9 mouse cellular contexts compared by ENCODE assay signal in the genomic region with DNA sequence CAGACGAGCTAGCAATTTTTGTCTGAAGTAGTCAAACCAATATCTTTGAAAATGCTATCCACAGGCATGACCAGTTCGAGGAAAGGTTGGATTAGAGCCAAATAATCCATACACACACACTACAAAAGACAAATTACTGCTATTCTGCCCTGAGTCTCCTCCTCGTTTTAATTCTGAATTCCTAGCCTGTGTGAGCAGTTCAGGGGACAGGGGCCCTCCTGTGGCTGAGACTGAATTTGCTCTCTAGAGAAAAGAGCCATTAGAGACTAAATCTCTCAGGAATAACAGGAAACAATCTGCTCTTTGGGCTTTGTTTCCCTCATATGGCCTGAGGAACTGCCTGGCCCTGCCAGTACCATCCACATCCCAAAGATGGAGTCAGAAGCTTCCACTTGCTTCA. TPM values are rescaled to one million over a fixed set of nuclear protein-coding genes. Genes with fewer than 3 reads are reported as not detected.
A peak's percentile ranks its signal among the peaks of the same experiment; 100 is the strongest.
DNase-seq lines count a peak whose midpoint lies in the region; ATAC-seq and TF ChIP-seq lines count a peak whose summit lies in the region.
"Had no signal": no experiment of that assay in that cellular context is flagged by ENCODE, and none has a peak within 500 bp of the region (broad histone marks: within the 10 kb centered on the region; RNA-seq: fewer than 3 reads in every experiment).

No protein-coding gene starts in this region.

- intact Hi-C loops in heart, adult 2 months (cut with DNase I), result loop anchor here (1.0 to 5.0 kb wide), 3 partner anchors 43 to 223 kb away; no protein-coding TSS in a partner anchor
- intact Hi-C loops in heart, postnatal 25 days (cut with DNase I), result loop anchor here (5.0 kb wide), 3 partner anchors 71 to 241 kb away; no protein-coding TSS in a partner anchor

- H3K4me2 ChIP-seq in liver, embryonic 11.5 days, result no peak overlapping the region
- no peak overlapping the region for H3K4me2 ChIP-seq in CH12.LX (ENCODE audit: insufficient read depth, low read depth, poor library complexity, severe bottlenecking)
- H3K4me2 ChIP-seq in hindbrain, postnatal 0 days (ENCODE audit: low read depth, low read length), result no peak overlapping the region
- H3K4me2 ChIP-seq: heart, embryonic 15.5 days had no signal

- H3K9ac ChIP-seq in heart, adult 2 months (ENCODE audit: low read depth, low read length), result no peak overlapping the region
- H3K9ac ChIP-seq in liver, adult 2 months (ENCODE audit: low read depth, low read length), result no peak overlapping the region
- no peak overlapping the region for H3K9ac ChIP-seq in liver, embryonic 11.5 days (ENCODE audit: low read depth, low read length)
- peak overlapping the region; percentile 21; the same call in 1 of the 2 replicates for H3K9ac ChIP-seq in CH12.LX (ENCODE audit: insufficient read depth, low read depth)
- no peak overlapping the region for H3K9ac ChIP-seq in hindbrain, postnatal 0 days (replicated peaks; ENCODE audit: low read length)
- H3K9ac ChIP-seq: heart, embryonic 15.5 days had no signal

- ATAC-seq in liver, embryonic 11.5 days (replicated peaks; ENCODE audit: low FRiP score), result no peak
- ATAC-seq in hindbrain, postnatal 0 days, result no peak

- in situ Hi-C loops in CH12.LX (cut with MboI; ENCODE audit: low pct_ligation_motif_present, low pct_unique_long_range_greater_than_20kb, low sequenced_read_pairs), result no loop called here

- peak; percentile 49; the same call in 1 of the 2 replicates for TF ChIP-seq EP300 in heart, adult 2 months (IDR thresholded peaks at IDR 0.05; ENCODE audit: insufficient read depth, low read depth, low read length)
- no peak for TF ChIP-seq EP300 in CH12.LX (IDR thresholded peaks at IDR 0.05; ENCODE audit: low read length)

- peaks cover 36% of the 10 kb centered on the region for H3K4me1 ChIP-seq in heart, adult 2 months (ENCODE audit: control insufficient read depth, insufficient read depth, low read length)
- H3K4me1 ChIP-seq in liver, adult 2 months (ENCODE audit: control insufficient read depth, insufficient read depth, low read length), result no peaks in the 10 kb centered on the region
- no peaks in the 10 kb centered on the region for H3K4me1 ChIP-seq in liver, embryonic 11.5 days (replicated peaks; ENCODE audit: control insufficient read depth, insufficient read depth, low read length)
- peaks cover 36 to 75% of the 10 kb centered on the region in 2 experiments for H3K4me1 ChIP-seq in CH12.LX (ENCODE audit: control insufficient read depth in 1 of 2, insufficient read depth in 2 of 2)
- H3K4me1 ChIP-seq in hindbrain, postnatal 0 days (ENCODE audit: insufficient read depth, low read length), result 0 out of 2 replicates have a peak, but pooled peaks cover 3% of the 10 kb centered on the region

- TF ChIP-seq RAD21 in CH12.LX (IDR thresholded peaks at IDR 0.05; ENCODE audit: low read depth, low read length), result peak; percentile 55

- TF ChIP-seq CTCF in heart, adult 2 months (IDR thresholded peaks at IDR 0.05), result peak; percentile 80
- TF ChIP-seq CTCF in liver, adult 2 months (IDR thresholded peaks at IDR 0.05; ENCODE audit: low read depth, low read length), result peak; percentile 26; the same call in 1 of the 2 replicates
- TF ChIP-seq CTCF in CH12.LX (conservative IDR thresholded peaks at IDR 0.05 in 1 of 2, IDR thresholded peaks at IDR 0.05 in 1 of 2; ENCODE audit: low read depth in 2 of 2, low read length in 2 of 2), result peak in 1 of 2 experiments; percentile 52; a peak in 2 of 4 replicates
- TF ChIP-seq CTCF in hindbrain, postnatal 0 days (IDR thresholded peaks at IDR 0.05; ENCODE audit: low read depth), result peak; percentile 60

- dilution Hi-C loops in CH12.LX (cut with MboI; ENCODE audit: extremely low pct_ligation_motif_present, extremely low pct_unique_long_range_greater_than_20kb, low sequenced_read_pairs), result no loop called here

- no peaks in the 10 kb centered on the region for H3K27me3 ChIP-seq in heart, adult 2 months (ENCODE audit: control insufficient read depth, insufficient read depth, low read length)
- peaks cover 5% of the 10 kb centered on the region; the same call in 1 of the 2 replicates for H3K27me3 ChIP-seq in liver, adult 2 months (ENCODE audit: control insufficient read depth, insufficient read depth, low read length)
- peaks cover 23% of the 10 kb centered on the region for H3K27me3 ChIP-seq in liver, embryonic 11.5 days (replicated peaks; ENCODE audit: control insufficient read depth, insufficient read depth, low read length)
- no peaks in the 10 kb centered on the region for H3K27me3 ChIP-seq in CH12.LX (replicated peaks)
- H3K27me3 ChIP-seq in hindbrain, postnatal 0 days (ENCODE audit: insufficient read depth, low read length), result no peaks in the 10 kb centered on the region; the same call in 1 of the 2 replicates
- H3K27me3 ChIP-seq: heart, embryonic 15.5 days had no signal

- H3K36me3 ChIP-seq in heart, adult 2 months (ENCODE audit: control insufficient read depth, insufficient read depth, low read length), result no peaks in the 10 kb centered on the region; the same call in 1 of the 2 replicates
- H3K36me3 ChIP-seq in liver, adult 2 months (ENCODE audit: control insufficient read depth, insufficient read depth, low read length), result no peaks in the 10 kb centered on the region
- H3K36me3 ChIP-seq in liver, embryonic 11.5 days (ENCODE audit: control insufficient read depth, insufficient read depth, low read length), result no peaks in the 10 kb centered on the region
- H3K36me3 ChIP-seq in CH12.LX (replicated peaks in 1 of 2; ENCODE audit: control insufficient read depth in 1 of 2, insufficient read depth in 1 of 2, low read length in 1 of 2), result peaks cover 39 to 67% of the 10 kb centered on the region in 2 experiments
- H3K36me3 ChIP-seq in hindbrain, postnatal 0 days (ENCODE audit: insufficient read depth, low read length), result no peaks in the 10 kb centered on the region
- H3K36me3 ChIP-seq: heart, embryonic 15.5 days had no signal

- peaks cover 7% of the 10 kb centered on the region for H3K79me2 ChIP-seq in heart, adult 2 months (replicated peaks; ENCODE audit: control insufficient read depth, insufficient read depth, low read length)
- 0 out of 2 replicates have a peak, but pooled peaks cover 4% of the 10 kb centered on the region for H3K79me2 ChIP-seq in liver, adult 2 months (ENCODE audit: control insufficient read depth, insufficient read depth, low read length)
- peaks cover 66% of the 10 kb centered on the region for H3K79me2 ChIP-seq in CH12.LX (replicated peaks; ENCODE audit: control insufficient read depth, extremely low read depth, insufficient read depth, poor library complexity, severe bottlenecking)

- no peak overlapping the region for H3K4me3 ChIP-seq in heart, adult 2 months
- no peak overlapping the region for H3K4me3 ChIP-seq in liver, adult 2 months (ENCODE audit: insufficient read depth, low read depth, low read length)
- no peak overlapping the region for H3K4me3 ChIP-seq in liver, embryonic 11.5 days (ENCODE audit: low read depth, low read length)
- no peak overlapping the region for H3K4me3 ChIP-seq in CH12.LX (replicated peaks in 1 of 3; ENCODE audit: low read depth in 2 of 3, low read length in 2 of 3, poor library complexity in 1 of 3)
- no peak overlapping the region for H3K4me3 ChIP-seq in hindbrain, postnatal 0 days (ENCODE audit: low read length)
- H3K4me3 ChIP-seq: heart, embryonic 15.5 days had no signal

- WGBS in heart, adult 2 months, result 44% methylated on average over 3 of the region's 3 CpGs
- WGBS in liver, adult 2 months, result 40% methylated on average over 3 of the region's 3 CpGs
- 49% methylated on average over 3 of the region's 3 CpGs for WGBS in liver, embryonic 11.5 days
- 41% methylated on average over 3 of the region's 3 CpGs for WGBS in hindbrain, postnatal 0 days

- no peaks in the 10 kb centered on the region for H3K9me3 ChIP-seq in liver, embryonic 11.5 days (ENCODE audit: control insufficient read depth, low read length)
- no peaks in the 10 kb centered on the region for H3K9me3 ChIP-seq in CH12.LX (replicated peaks; ENCODE audit: low read length)
- no peaks in the 10 kb centered on the region for H3K9me3 ChIP-seq in hindbrain, postnatal 0 days (ENCODE audit: low read length)
- H3K9me3 ChIP-seq: heart, embryonic 15.5 days had no signal

- H3K27ac ChIP-seq in heart, adult 2 months, result no peak overlapping the region; the same call in 1 of the 2 replicates
- H3K27ac ChIP-seq in liver, adult 2 months (replicated peaks; ENCODE audit: insufficient read depth, low read depth, low read length), result no peak overlapping the region
- H3K27ac ChIP-seq in liver, embryonic 11.5 days (ENCODE audit: low read depth, low read length), result no peak overlapping the region
- H3K27ac ChIP-seq in CH12.LX (ENCODE audit: insufficient read depth, low read depth), result peak overlapping the region; percentile 52
- no peak overlapping the region for H3K27ac ChIP-seq in hindbrain, postnatal 0 days
- H3K27ac ChIP-seq: heart, embryonic 15.5 days had no signal

- no peak for TF ChIP-seq POLR2A in heart, adult 2 months (IDR thresholded peaks at IDR 0.05; ENCODE audit: insufficient read depth, low read depth, low read length)
- TF ChIP-seq POLR2A in liver, adult 2 months (IDR thresholded peaks at IDR 0.05; ENCODE audit: extremely low read depth, insufficient read depth, low read length), result no peak
- TF ChIP-seq POLR2A in CH12.LX (IDR thresholded peaks at IDR 0.05; ENCODE audit: low read depth, low read length), result no peak

- DNase-seq in heart, adult 2 months, result no peak
- no peak for DNase-seq in heart, postnatal 25 days (ENCODE audit: low spot score)
- DNase-seq in liver, adult 2 months (ENCODE audit: extremely low read depth, low read depth, low spot score), result no peak
- no peak for DNase-seq in liver, embryonic 11.5 days (ENCODE audit: low spot score)
- DNase-seq in CH12.LX (ENCODE audit: extremely low read depth), result no peak
- DNase-seq in hindbrain, postnatal 0 days (ENCODE audit: low spot score), result peak; percentile 63
- no peak for DNase-seq in thymus, postnatal 0 days (ENCODE audit: low spot score)
- DNase-seq in urinary bladder, adult 18-20 months (ENCODE audit: low spot score in 2 of 2), result no peak

TF ChIP-seq in CH12.LX, 34 proteins besides CTCF, POLR2A, EP300 and RAD21 (continues in another document):
- no peak for TF ChIP-seq MYC (IDR thresholded peaks at IDR 0.05; ENCODE audit: low read depth, low read length)
- TF ChIP-seq MAX (IDR thresholded peaks at IDR 0.05; ENCODE audit: low read length), result no peak
- TF ChIP-seq E2F4 (IDR thresholded peaks at IDR 0.05; ENCODE audit: insufficient replicate concordance, low read depth, low read length), result no peak

RNA-seq across cellular contexts. Expression of gene Rftn1, which starts 3.2 kb away (rescaled TPM):
- total RNA-seq in heart, adult 2 months (2021), result 10 to 100 TPM; 49.4 to 50.5 TPM
- polyA plus RNA-seq in heart, adult 2 months (2012; rRNA removed), result 41.5 and 46.2 TPM in 2 replicates
- 10 to 100 TPM; 50.3 to 51.5 TPM for total RNA-seq in heart, postnatal 25 days (2021)
- 3.1 and 3.9 TPM in 2 replicates for total RNA-seq in liver, adult 2 months (2014; rRNA removed)
- polyA plus RNA-seq in liver, adult 2 months (2012; rRNA removed), result 1.6 and 2.6 TPM in 2 replicates
- polyA plus RNA-seq in liver, embryonic 11.5 days (2014; fragmentation: Nextera tagmentation; extraction: Ambion mirVana), result 12.8 and 13.9 TPM in 2 replicates
- total RNA-seq in CH12.LX (2012; rRNA removed), result 52.5 and 76.2 TPM in 2 replicates
- 60.5 and 71.7 TPM in 2 replicates for total RNA-seq in CH12.LX (2014; rRNA removed)
- 66.2 and 80.6 TPM in 2 replicates for polyA plus RNA-seq in CH12.LX (2012; ENCODE audit: insufficient read length, low read depth)
- total RNA-seq in hindbrain, postnatal 0 days (2014; rRNA removed), result 39.5 and 44.4 TPM in 2 replicates
- polyA plus RNA-seq in hindbrain, postnatal 0 days (2015; fragmentation: Nextera tagmentation; extraction: Ambion mirVana), result 18.2 and 19.7 TPM in 2 replicates
- polyA plus RNA-seq in thymus, postnatal 0 days (2015; fragmentation: Nextera tagmentation; extraction: Ambion mirVana), result 66.5 and 66.6 TPM in 2 replicates
